Mouse (Mus musculus) MEL (cell line): ENCODE results near the gene Dgkh. TPM values are rescaled to one million over a fixed set of nuclear protein-coding genes. Genes with fewer than 3 reads are reported as not detected.

Experiments
- DNase-seq: peaks from one replicate; pipeline ENCODE4 v3.0.0; 2011; ENCODE audit warnings: low read depth, low spot score
- H3K27ac ChIP-seq: 2 replicates; pipeline ENCODE4 v1.5.1; 2012; ENCODE audit warnings: low read depth, mild to moderate bottlenecking, control low read depth, low read length, moderate library complexity; ENCODE audit not compliant: control insufficient read depth
- H3K27me3 ChIP-seq, 2 experiments: fragments of 150-350 bp in 1 of 2; sonication (generic) in 1 of 2; 2 replicates each; pipeline ENCODE4 v1.6.1; 2012; ENCODE audit warnings: low read length in 2 of 2, mild to moderate bottlenecking in 2 of 2, improper control_type of control experiment in 1 of 2, moderate library complexity in 1 of 2; ENCODE audit not compliant: insufficient read depth in 2 of 2, control insufficient read depth in 1 of 2
- H3K36me3 ChIP-seq, 2 experiments: 2 replicates each; pipeline ENCODE4 v1.6.1; 2012 to 2014; ENCODE audit warnings: low read length in 2 of 2, improper control_type of control experiment in 1 of 2, inconsistent platforms in 1 of 2, mild to moderate bottlenecking in 1 of 2; ENCODE audit not compliant: insufficient read depth in 2 of 2, control insufficient read depth in 1 of 2
- H3K4me1 ChIP-seq, 2 experiments: fragments of 150-350 bp in 1 of 2; sonication (generic) in 1 of 2; 2 replicates each; pipeline ENCODE4 v1.6.1; 2012; ENCODE audit warnings: low read length in 2 of 2, improper control_type of control experiment in 1 of 2, mild to moderate bottlenecking in 1 of 2; ENCODE audit not compliant: insufficient read depth in 2 of 2, control insufficient read depth in 1 of 2
- H3K4me3 ChIP-seq, 2 experiments: fragments of 150-350 bp in 1 of 2; sonication (generic) in 1 of 2; 2 replicates each; pipeline ENCODE4 v1.5.1; 2012; ENCODE audit warnings: low read depth in 2 of 2, low read length in 2 of 2, mild to moderate bottlenecking in 2 of 2, moderate library complexity in 2 of 2, control low read depth in 1 of 2, improper control_type of control experiment in 1 of 2; ENCODE audit not compliant: control insufficient read depth in 1 of 2, insufficient read depth in 1 of 2
- H3K79me2 ChIP-seq: 2 replicates; pipeline ENCODE4 v1.6.1; 2012; ENCODE audit warnings: mild to moderate bottlenecking, low read length, moderate library complexity; ENCODE audit not compliant: control insufficient read depth, poor library complexity, insufficient read depth
- H3K9ac ChIP-seq: 2 replicates; pipeline ENCODE4 v1.6.1; 2012; ENCODE audit warnings: low read depth, mild to moderate bottlenecking, control low read depth, low read length, moderate library complexity; ENCODE audit not compliant: control insufficient read depth, poor library complexity, severe bottlenecking
- H3K9me3 ChIP-seq: fragments of 150-350 bp; sonication (generic); replicated peaks from 2 replicates; pipeline ENCODE4 v1.6.1; 2012; ENCODE audit warnings: mild to moderate bottlenecking, low read length, improper control_type of control experiment, moderate library complexity; ENCODE audit not compliant: insufficient read depth
- BHLHE40 ChIP-seq: IDR thresholded peaks from 2 replicates; pipeline ENCODE4 v1.6.1; 2012; ENCODE audit warnings: low read depth, mild to moderate bottlenecking, inconsistent platforms, low read length, improper control_type of control experiment, borderline replicate concordance
- CHD1 ChIP-seq: IDR thresholded peaks from 2 replicates; pipeline ENCODE4 v1.6.1; 2012; ENCODE audit warnings: low read depth, mild to moderate bottlenecking, inconsistent platforms, low read length, improper control_type of control experiment
- CTCF ChIP-seq, 3 experiments: IDR thresholded peaks in 2 of 3; conservative IDR thresholded peaks in 1 of 3; 2 replicates each; pipeline ENCODE4 v1.5.1; 2011 to 2012; ENCODE audit warnings: low read length in 3 of 3, low read depth in 2 of 3, mild to moderate bottlenecking in 2 of 3, improper control_type of control experiment in 1 of 3, inconsistent platforms in 1 of 3, mixed read lengths in 1 of 3, moderate library complexity in 1 of 3; ENCODE audit not compliant: control insufficient read depth in 1 of 3, insufficient read depth in 1 of 3, poor library complexity in 1 of 3, severe bottlenecking in 1 of 3
- ELF1 ChIP-seq: IDR thresholded peaks from 2 replicates; pipeline ENCODE4 v1.6.1; 2014; ENCODE audit warnings: low read depth, mild to moderate bottlenecking, inconsistent platforms, low read length, improper control_type of control experiment, moderate library complexity
- GABPA ChIP-seq: IDR thresholded peaks from 2 replicates; pipeline ENCODE4 v1.6.1; 2012; ENCODE audit warnings: low read depth, mild to moderate bottlenecking, inconsistent platforms, low read length, improper control_type of control experiment, moderate library complexity
- GATA1 ChIP-seq: IDR thresholded peaks from 2 replicates; pipeline ENCODE4 v1.6.1; 2011; ENCODE audit warnings: low read depth, low read length, improper control_type of control experiment
- HCFC1 ChIP-seq: IDR thresholded peaks from 2 replicates; pipeline ENCODE4 v1.6.1; 2012; ENCODE audit warnings: low read depth, mild to moderate bottlenecking, inconsistent platforms, low read length, improper control_type of control experiment, moderate library complexity
- JUND ChIP-seq: IDR thresholded peaks from 2 replicates; pipeline ENCODE4 v1.6.1; 2011; ENCODE audit warnings: low read depth, mild to moderate bottlenecking, improper control_type of control experiment, low read length
- MAFK ChIP-seq: IDR thresholded peaks from 2 replicates; pipeline ENCODE4 v1.6.1; 2011; ENCODE audit warnings: low read depth, mild to moderate bottlenecking, low read length, improper control_type of control experiment, borderline replicate concordance
- MAX ChIP-seq: IDR thresholded peaks from 2 replicates; pipeline ENCODE4 v1.6.1; 2011; ENCODE audit warnings: low read length, improper control_type of control experiment
- MXI1 ChIP-seq: IDR thresholded peaks from 2 replicates; pipeline ENCODE4 v1.6.1; 2011; ENCODE audit warnings: mild to moderate bottlenecking, low read depth, low read length, improper control_type of control experiment
- MYB ChIP-seq: IDR thresholded peaks from 2 replicates; pipeline ENCODE4 v1.6.1; 2011; ENCODE audit warnings: mild to moderate bottlenecking, low read depth, low read length, improper control_type of control experiment
- NRF1 ChIP-seq: IDR thresholded peaks from 2 replicates; pipeline ENCODE4 v1.6.1; 2014; ENCODE audit warnings: low read depth, mild to moderate bottlenecking, inconsistent platforms, low read length, improper control_type of control experiment, moderate library complexity; ENCODE audit not compliant: poor library complexity, insufficient read depth, severe bottlenecking
- POLR2AphosphoS2 ChIP-seq: IDR thresholded peaks from 2 replicates; pipeline ENCODE4 v1.6.1; 2011; ENCODE audit warnings: low read length, improper control_type of control experiment
- POLR2AphosphoS5 ChIP-seq: IDR thresholded peaks from 2 replicates; pipeline ENCODE4 v1.6.1; 2012; ENCODE audit warnings: low read depth, borderline replicate concordance, mild to moderate bottlenecking, inconsistent platforms, low read length, moderate library complexity, mixed read lengths
- SMC3 ChIP-seq: IDR thresholded peaks from 2 replicates; pipeline ENCODE4 v1.6.1; 2011; ENCODE audit warnings: low read depth, low read length, improper control_type of control experiment
- TBP ChIP-seq: IDR thresholded peaks from 2 replicates; pipeline ENCODE4 v1.8.0; 2011; ENCODE audit warnings: low read depth, low read length, improper control_type of control experiment
- USF1 ChIP-seq: IDR thresholded peaks from 2 replicates; pipeline ENCODE4 v1.6.1; 2014; ENCODE audit warnings: low read depth, mild to moderate bottlenecking, inconsistent platforms, low read length, improper control_type of control experiment, moderate library complexity
- polyA plus RNA-seq, 2 experiments: library from polyadenylated mRNA; stranded (reverse) in 1 of 2; unstranded in 1 of 2; fragments of >175 nt in 1 of 2; fragments of >200 nt in 1 of 2; gene quantifications; 2 replicates each; pipeline versions ENCODE4 v1.2.1 to v1.2.4; 2012; ENCODE audit warnings: low replicate concordance in 2 of 2, low read depth in 1 of 2; ENCODE audit not compliant: insufficient read length in 2 of 2, insufficient read depth in 1 of 2, missing spikeins in 1 of 2
- total RNA-seq: library from RNA; depleted of rRNA; stranded (reverse); fragments of 300-350 nt; gene quantifications from 2 replicates; pipeline ENCODE4 v1.2.3, GENCODE M21; 2012

The Dgkh gene
- total and polyA plus RNA-seq, 3 experiments: under 0.01 TPM; not detected in 2

DNA sequence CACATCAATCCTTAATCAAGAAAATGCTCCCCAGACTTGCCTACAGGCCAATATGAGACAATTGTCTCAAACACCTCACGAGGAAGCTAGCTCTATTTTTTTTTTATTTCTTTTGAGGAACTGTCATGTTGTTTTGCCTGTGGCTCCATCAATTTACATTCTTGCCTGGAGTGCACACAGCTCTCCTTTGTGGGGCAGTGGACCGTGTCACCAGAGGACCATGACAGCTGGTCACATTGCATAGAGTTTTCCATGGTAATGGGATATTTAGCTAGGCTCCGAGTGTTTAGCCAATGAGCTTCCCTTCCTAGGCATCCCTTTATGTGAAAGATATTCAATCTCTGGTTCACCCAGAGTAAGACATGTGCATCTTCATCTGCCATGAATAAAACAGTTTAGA is 26.9 kb upstream of the Dgkh start:
- H3K4me3 ChIP-seq: no peak overlapping the region
- H3K9me3 ChIP-seq: no peaks in the 10 kb centered on the region
- no peak overlapping the region for H3K27ac ChIP-seq
- H3K9ac ChIP-seq: no peak overlapping the region
- no peak for DNase-seq
- H3K4me1 ChIP-seq: no peaks in the 10 kb centered on the region
- peaks cover 0 to 1% of the 10 kb centered on the region in 2 experiments; a peak in 1 of 4 replicates for H3K27me3 ChIP-seq
- no peaks in the 10 kb centered on the region for H3K36me3 ChIP-seq
- H3K79me2 ChIP-seq: no peaks in the 10 kb centered on the region
- no peak for TF ChIP-seq SMC3
- no peak for TF ChIP-seq MXI1
- TF ChIP-seq MAFK: no peak
- TF ChIP-seq HCFC1: no peak
- TF ChIP-seq BHLHE40: no peak
- no peak for TF ChIP-seq MAX
- no peak for TF ChIP-seq CHD1
- TF ChIP-seq TBP: no peak
- TF ChIP-seq NRF1: no peak
- TF ChIP-seq GABPA: no peak
- no peak for TF ChIP-seq GATA1
- TF ChIP-seq MYB: no peak
- TF ChIP-seq USF1: no peak
- no peak for TF ChIP-seq CTCF (IDR thresholded peaks at IDR 0.05 in 2 of 3, conservative IDR thresholded peaks at IDR 0.05 in 1 of 3; ENCODE audit: control insufficient read depth in 1 of 3, insufficient read depth in 1 of 3, low read depth in 2 of 3, low read length in 3 of 3, poor library complexity in 1 of 3, severe bottlenecking in 1 of 3)
- no peak for TF ChIP-seq JUND
- no peak for TF ChIP-seq POLR2AphosphoS5
- TF ChIP-seq POLR2AphosphoS2: no peak

- Histone ChIP-seq H3K4me3 (no peak overlapping the region), H3K27ac (no peak overlapping the region), H3K36me3 (no peaks in the 10 kb centered on the region), H3K27me3 (no peaks in the 10 kb centered on the region), H3K9ac (no peak overlapping the region), H3K9me3 (no peaks in the 10 kb centered on the region), H3K4me1 (no peaks in the 10 kb centered on the region), H3K79me2 (no peaks in the 10 kb centered on the region)
- no peak for TF ChIP-seq ELF1
- no peak for DNase-seq
Observed at GRCm38 (mm10) chr14:78755316-78755715, 22.7 kb upstream of the Dgkh start.
